Mouse (Mus musculus) spleen, adult 2 months (tissue): Measurements from ENCODE around the gene Glt8d2.

Experiments
- CTCF ChIP-seq: fragments of 200-500 bp; IDR thresholded peaks from 2 replicates; pipeline ENCODE4 v1.5.1; 2011; ENCODE audit warnings: mild to moderate bottlenecking, inconsistent platforms; ENCODE audit not compliant: insufficient read depth, insufficient read length, insufficient replicate concordance; ENCODE audit errors: extremely low read depth
- POLR2A ChIP-seq: fragments of 200-500 bp; IDR thresholded peaks from 2 replicates; pipeline ENCODE4 v1.6.1; 2011; ENCODE audit warnings: low read depth, low read length, inconsistent platforms

DNA sequence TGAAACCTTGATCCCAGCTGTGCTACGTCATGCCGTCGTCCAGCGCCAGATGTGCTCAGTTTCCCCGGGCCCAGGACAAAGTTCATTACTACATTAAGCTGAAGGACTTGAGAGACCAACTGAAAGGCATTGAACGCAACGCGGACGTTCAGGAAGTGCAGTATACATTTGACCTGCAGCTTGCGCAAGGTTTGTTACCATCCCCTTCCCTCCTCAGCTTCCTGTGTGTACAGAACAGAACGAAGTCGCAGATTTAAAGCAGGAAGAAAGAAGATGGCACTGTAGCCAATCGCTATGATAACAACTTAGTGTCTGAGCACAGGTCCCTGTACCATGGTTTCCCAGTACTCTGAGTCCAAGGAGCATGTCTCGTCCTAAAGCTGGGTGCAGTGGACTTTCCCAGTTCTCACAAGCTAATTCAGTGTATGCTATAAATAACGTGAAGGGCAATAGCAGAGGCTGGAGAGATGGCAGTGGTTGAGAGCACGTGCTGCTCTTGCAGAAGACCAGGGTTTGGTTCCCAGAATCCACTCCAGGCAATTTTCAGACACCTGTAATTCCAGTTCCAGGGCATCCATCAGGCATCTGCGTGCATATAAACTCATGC, 43.1 kb downstream of the Glt8d2 start:
- no peak for TF ChIP-seq CTCF
- TF ChIP-seq POLR2A = no peak
